Mouse (Mus musculus): Measurements from ENCODE around the gene Nelfa.
"Not testable (repeated sequence)": the region's sequence is repeated elsewhere in the genome, so short reads cannot be mapped to it uniquely, and the experiment has no call there.

Nelfa gene

DNA sequence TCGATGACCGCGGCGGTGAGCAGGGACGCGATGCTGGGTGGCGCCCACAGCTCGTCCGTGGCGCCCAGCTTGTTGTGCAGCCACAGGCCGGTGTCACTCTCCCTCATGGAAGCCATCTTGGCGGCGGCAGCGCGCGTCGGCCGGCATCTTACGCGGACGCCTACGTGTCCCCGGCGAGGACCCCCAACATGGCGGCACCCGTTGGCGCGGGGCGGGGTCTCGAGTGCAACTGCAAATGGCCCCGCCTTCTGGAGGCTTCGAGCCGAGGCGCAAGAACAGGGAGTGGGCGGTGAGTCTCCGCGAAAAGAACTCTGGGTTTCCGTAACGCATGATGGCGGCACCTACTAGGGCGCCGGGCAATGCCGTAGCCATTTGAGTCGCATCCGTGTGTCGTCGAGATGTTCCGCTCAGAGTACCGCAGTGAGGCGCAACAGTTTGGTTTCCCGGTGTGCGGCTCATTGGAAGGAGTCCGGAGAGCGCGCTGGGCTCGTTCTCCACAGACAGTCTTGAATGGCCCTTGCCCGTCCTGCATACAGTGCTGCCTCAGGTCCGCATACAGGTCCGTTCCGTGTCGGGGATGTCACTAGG lies at the start of gene Nelfa:
Gene Nelfa (minus strand): TSS at position 294 of the 588 bp plus-strand sequence.
- peak; percentile 99 for DNase-seq (ENCODE audit: low spot score)

- DNase-seq (ENCODE audit: low spot score) = peak; percentile 91
Measured at GRCm38 (mm10) chr5:33983309-33984121, 47.3 kb upstream of the Nelfa start, which contains the start of gene Gm1673. Gm1673 (plus strand) TSS chr5:33983433.

DNA sequence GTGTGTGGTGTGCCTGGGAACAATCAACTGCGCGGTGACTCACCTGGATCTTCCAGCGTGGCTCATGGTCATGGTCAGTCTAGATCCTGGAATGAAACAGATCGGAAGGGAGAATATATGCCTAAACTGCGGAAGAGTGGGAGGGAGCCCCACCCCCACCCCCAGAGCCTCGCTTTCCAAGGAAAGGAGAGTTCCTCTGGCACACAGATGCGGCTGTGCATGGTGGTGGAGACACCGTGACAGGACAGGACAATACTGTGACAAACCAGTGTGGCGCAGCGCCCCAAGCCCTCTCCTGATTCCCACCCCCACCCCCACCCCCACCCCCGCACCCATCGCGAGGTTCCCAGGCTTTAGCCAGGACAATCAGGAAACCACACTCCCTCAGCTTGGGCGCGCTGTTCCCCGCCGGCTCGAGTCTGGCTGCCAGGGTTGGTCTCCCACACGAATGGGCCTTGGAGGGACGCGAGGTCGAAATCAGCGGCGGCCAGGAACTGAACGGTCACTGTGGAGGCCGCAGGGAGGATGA lies 46.6 kb upstream of the Nelfa start:
- no peak for DNase-seq (ENCODE audit: low spot score)

DNA sequence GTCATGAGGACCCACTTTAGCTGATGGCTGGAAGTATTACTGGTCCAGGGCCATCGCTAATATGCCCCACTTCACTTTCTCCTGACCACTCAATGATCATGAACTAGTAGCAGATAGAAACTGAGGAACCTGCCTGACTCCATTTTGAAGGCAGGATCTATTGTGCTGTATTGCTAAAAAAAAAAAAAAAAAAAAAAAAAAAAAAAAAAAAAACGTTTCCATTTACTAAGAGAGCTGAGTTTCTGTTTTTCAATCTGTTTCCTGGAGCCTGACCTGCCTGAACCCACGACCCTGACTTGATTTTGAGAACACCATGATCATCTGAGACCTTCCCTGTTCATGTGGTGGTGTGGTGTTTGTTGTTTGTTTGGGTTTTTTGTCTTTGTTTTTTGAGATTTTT lies 40.1 kb upstream of the Nelfa start:
- DNase-seq (ENCODE audit: low spot score) = no peak

DNA sequence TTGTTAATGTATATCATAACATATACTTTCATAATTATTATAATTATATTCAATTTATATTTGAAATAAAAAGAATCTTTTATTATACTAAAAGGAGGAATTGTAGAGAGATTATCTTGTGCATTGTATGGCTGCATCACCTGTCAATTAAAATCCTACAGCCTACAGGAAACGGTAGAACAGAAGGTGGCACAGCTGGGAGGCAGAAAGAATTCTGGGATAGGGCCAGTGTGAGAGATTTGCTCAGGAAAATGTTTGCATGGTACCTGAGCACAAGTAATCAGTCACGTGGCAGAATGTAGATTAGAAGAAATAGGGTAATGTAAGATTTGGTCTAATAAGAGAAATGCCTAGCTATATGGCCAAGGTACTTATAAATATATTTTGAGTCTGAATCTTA lies 38.5 kb upstream of the Nelfa start:
- no peak for DNase-seq (ENCODE audit: low spot score)

GRCm38 (mm10) chr5:33959382-33959781 lies 23.2 kb upstream of the Nelfa start:
- DNase-seq (ENCODE audit: low spot score) = no peak

DNA sequence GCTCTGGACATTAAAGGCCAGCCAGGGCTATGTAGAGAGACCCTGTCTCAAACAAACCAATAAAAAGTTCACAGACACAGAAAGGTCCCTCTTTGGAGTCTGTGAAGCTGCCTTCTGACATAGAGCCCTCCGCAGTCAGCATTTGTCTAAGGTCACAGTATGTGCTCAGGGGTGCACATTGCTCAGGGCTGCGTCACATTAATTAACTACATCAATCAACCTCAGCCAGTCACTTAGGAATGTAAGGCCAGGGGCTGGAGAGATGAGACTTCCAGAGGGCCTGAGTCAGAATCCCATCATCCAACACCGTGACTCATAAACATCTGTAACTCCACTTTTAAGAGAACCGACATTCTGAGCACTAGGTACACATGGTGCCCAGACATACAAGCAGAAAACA lies 19.7 kb upstream of the Nelfa start:
- no peak for DNase-seq (ENCODE audit: low spot score)

DNA sequence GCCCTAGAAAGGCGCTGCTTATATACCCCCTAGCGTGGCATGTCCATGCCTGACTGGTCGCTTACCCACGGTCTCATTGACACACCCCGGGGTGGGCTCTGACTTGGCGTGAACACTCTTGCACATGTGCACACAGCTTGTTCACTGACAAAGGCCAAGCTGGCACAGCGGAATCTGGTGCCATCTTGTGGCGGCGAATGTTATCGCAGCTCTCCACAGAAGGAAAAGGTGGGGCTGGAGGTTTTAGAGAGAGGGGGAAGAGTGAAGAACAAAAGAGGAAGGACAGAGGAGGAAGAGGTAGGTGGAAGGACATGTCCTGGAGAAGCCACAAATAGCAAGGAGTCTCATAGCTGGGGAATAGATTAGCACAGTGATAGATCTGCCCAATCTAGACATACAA lies 18.1 kb upstream of the Nelfa start:
- DNase-seq (ENCODE audit: low spot score) = peak; percentile 92

DNA sequence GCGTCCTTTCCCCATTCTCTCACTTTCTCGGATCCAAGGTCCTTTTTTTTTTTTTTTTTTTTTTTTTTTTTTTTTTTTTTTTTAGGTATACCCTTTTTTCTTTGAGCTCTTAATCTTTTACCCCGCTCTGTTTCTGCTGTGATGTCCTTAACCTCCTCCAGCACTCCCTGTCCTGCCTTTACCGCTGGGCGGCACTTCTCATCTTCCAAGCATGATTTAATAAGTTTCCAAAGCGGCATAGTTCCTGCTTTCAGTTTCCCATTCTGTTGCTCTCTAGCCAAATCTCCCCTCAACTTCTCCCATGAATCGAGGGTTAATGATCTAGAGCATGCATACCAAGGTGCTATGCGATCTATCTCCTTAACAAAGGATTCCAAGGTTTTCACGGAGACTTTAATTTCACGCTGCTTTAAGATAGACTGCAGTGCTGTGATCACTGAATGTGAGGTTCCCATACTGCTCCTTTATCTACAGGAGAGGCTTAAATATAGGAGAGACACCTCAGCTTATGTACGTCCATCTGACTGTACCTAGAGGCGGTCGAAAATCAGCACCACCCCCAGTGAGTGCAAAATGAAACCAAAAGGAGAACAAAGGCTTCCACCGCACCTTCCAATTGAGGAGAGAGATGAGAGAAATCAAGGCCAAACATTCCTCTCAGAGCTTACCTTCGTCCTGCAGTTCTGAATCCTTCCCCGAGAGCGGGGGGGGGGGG lies 17.4 kb upstream of the Nelfa start:
- peak; percentile 32 for DNase-seq (ENCODE audit: low spot score)

DNA sequence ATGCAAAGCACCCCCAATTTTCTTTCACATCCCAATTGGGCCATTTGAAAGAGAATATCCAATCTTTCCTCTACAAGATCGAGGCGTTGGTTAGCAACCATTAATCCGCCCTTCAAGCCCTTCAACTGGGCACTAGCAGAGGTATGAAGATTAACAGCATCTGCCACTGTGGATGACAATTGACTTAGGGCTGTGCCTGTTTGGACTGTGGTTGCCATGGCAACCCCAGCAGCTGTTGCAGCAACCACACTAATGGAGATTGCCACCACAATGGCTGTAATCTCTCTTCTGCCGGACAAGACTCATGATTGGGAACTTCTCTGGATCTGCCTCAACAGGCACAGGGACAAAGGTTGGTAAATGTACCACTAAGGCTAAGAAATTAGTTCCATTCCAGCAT lies 12.1 kb upstream of the Nelfa start:
- DNase-seq (ENCODE audit: low spot score) = peak; percentile 61

DNA sequence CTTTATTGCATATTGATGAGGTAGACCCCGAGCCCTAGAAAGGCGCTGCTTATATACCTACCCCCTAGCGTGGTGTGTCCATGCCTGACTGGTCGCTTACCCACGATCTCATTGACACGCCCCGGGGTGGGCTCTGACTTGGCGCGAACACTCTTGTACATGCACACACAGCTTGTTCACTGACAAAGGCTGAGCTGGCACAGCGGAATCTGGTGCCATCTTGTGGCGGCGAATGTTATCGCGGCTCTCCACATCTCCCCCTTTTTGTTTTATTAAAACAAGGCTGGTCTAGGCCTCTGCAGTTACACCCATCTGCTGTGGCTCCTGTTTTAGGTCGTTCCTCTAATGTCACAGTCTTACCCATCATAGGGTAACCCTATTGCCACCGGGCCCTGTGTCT lies 10.8 kb upstream of the Nelfa start:
- DNase-seq (ENCODE audit: low spot score) = not testable (repeated sequence)

DNA sequence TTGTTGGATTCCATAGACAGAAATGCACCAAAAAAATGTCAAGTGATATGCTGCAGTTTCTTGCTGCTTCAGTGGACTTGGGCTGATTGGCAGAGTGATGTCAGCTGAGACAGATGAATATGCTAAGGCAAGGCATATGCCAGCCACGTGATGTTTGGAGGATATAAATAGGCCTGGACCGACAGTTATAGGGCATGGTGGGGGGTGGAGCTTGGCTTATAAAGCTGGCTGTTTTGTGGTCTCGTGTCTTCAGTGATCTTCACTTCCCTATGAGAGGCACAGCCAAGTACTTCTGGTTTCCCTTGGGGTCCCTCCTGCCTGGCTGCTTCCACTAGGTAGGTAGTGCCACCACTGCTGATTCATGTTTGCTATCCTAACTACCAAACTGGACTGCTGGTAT lies 2.2 kb upstream of the Nelfa start:
- DNase-seq (ENCODE audit: low spot score) = no peak

DNA sequence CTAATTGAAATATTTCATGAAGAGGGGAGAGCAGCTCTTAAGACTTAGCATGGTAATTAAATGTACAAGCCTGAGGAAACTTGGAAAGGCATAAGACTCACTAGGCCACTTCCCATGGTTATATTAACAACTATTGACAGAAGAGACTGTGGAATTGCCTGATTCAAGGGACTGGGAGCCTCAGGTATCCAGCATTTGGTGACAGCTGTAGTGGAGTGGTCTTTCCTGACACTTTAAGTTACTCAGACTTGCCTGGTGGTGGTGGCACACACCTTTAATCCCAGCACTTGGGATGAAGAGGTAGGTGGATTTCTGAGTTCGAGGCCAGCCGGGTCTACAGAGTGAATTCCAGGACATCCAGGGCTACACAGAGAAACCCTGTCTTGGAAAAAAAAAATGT lies 1.0 kb upstream of the Nelfa start:
- no peak for DNase-seq (ENCODE audit: low spot score)

DNA sequence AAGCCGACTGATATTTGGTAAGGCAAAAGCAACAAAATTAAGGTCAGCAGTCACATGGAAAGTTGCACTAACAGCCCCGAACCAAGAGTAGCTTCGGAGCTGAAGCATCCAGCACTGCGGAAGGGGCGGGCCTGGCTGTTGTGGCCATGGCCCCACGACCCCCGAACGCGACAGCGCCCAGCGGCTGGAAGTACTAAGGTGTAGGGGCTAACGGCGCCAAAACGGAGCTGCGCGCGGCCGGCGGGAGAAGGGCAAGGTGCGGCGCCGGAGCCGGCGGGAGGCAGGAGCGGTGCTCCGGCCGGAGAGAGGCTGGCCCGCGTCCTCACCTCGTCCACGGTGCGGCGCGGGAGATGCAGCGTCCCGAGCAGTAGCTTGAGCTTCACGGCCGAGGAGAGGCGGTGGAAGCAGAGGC lies 507 bp downstream of the Nelfa start:
- DNase-seq (ENCODE audit: low spot score) = no peak

GRCm38 (mm10) chr5:33934877-33935276 lies 1.3 kb downstream of the Nelfa start:
- DNase-seq (ENCODE audit: low spot score) = no peak

GRCm38 (mm10) chr5:33934081-33934480 lies 2.1 kb downstream of the Nelfa start:
- DNase-seq (ENCODE audit: low spot score) = no peak

- no peak for DNase-seq (ENCODE audit: low spot score)
Measured at GRCm38 (mm10) chr5:33932413-33932812, 3.8 kb downstream of the Nelfa start.

DNA sequence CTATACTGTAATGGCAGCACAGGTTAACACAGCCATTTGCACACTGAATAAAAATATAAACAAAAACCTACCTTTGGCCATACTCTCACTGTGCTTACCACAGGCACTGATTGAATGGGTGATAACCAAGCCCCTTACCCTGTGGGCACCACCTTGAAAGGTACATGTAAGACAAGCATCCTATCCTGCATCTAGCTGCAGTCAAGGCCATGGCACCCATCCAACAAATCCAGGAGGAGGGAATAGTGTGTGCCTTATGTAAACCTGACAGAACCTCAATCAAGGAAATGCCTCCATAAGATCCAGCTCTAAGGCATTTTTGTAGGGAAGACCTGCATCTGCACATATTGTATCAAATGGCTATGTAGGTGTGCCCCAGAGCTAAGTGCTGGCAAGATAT lies 10.0 kb downstream of the Nelfa start:
- no peak for DNase-seq (ENCODE audit: low spot score)

GRCm38 (mm10) chr5:33922566-33922965 lies 13.6 kb downstream of the Nelfa start:
- DNase-seq (ENCODE audit: low spot score) = no peak

DNA sequence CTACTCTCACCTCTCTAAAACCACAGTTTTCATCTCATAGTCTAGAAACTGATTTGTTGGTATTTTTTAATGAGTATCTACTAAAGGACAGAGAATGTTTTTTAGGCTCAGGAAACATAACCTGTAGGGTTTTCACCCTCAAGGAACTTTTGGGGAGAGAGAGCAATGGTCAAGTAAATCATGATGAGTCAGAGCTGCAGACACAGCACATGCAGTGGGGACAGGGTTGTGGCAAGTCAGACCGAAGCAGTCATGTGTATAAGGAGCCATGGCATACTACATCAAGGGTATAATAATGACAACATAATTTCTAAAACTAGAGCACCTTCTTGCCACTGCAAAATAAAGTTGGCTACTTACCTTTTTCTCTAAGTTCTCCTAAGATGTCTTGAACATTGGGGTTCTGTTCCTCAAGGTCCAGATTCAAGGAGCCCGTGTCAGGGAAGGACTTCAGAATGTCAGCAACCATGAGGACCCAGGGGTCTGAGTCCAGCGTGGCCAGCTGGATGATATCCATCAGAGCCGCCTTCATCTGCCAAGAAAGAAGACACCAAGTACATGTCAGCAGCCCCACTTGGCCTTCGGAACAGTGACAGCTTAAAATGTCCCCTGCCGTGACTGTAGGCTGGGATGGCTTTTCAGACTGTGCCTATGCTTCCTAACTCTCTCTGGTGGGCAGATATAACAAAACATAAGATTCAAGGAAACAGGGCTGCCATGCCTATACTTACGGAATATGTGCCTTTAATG lies 14.6 kb downstream of the Nelfa start:
- no peak for DNase-seq (ENCODE audit: low spot score)

- DNase-seq (ENCODE audit: low spot score) = no peak
Measured at GRCm38 (mm10) chr5:33920924-33921323, 15.3 kb downstream of the Nelfa start.

- DNase-seq (ENCODE audit: low spot score) = no peak
Measured at GRCm38 (mm10) chr5:33920037-33920436, 16.2 kb downstream of the Nelfa start.

Measured in MN1 (cell line).